12 mouse cellular contexts compared by ENCODE assay signal in genomic region chr13:47148573-47148972, GRCm38 (mm10). TPM values are rescaled to one million over a fixed set of nuclear protein-coding genes. Genes with fewer than 3 reads are reported as not detected.
DNase-seq lines count a peak whose midpoint lies in the region; ATAC-seq and TF ChIP-seq lines count a peak whose summit lies in the region.
"Had no signal": no experiment of that assay in that cellular context is flagged by ENCODE, and none has a peak within 500 bp of the region (broad histone marks: within the 10 kb centered on the region; RNA-seq: fewer than 3 reads in every experiment).

No protein-coding gene starts in this region.

- H3K27me3 ChIP-seq in midbrain, embryonic 16.5 days (ENCODE audit: control insufficient read depth, insufficient read depth, low read depth, low read length): no peaks in the 10 kb centered on the region
- no peaks in the 10 kb centered on the region for H3K27me3 ChIP-seq in midbrain, postnatal 0 days (ENCODE audit: insufficient read depth, low read length)
- H3K27me3 ChIP-seq in stomach, postnatal 0 days (ENCODE audit: control insufficient read depth, insufficient read depth, low read length): no peaks in the 10 kb centered on the region
- no peaks in the 10 kb centered on the region for H3K27me3 ChIP-seq in midbrain, embryonic 15.5 days (replicated peaks)
- H3K27me3 ChIP-seq: limb, embryonic 15.5 days had no signal

- DNase-seq in embryo, embryonic 10.5 days (ENCODE audit: low spot score): peak; percentile 18
- DNase-seq in embryo, embryonic 10 days (ENCODE audit: low spot score): no peak
- DNase-seq in midbrain, postnatal 0 days (ENCODE audit: low spot score): no peak
- peak; percentile 70 for DNase-seq in layer of hippocampus, adult 9-11 months
- DNase-seq in stomach, postnatal 0 days (ENCODE audit: low spot score): no peak
- DNase-seq in spleen, adult 18-20 months: no peak
- DNase-seq: adrenal gland, postnatal 25 days had no signal

- no peaks in the 10 kb centered on the region for H3K36me3 ChIP-seq in midbrain, embryonic 16.5 days (ENCODE audit: control insufficient read depth, insufficient read depth, low read length)
- no peaks in the 10 kb centered on the region for H3K36me3 ChIP-seq in midbrain, postnatal 0 days (ENCODE audit: insufficient read depth, low read length)
- no peaks in the 10 kb centered on the region for H3K36me3 ChIP-seq in stomach, postnatal 0 days (ENCODE audit: control insufficient read depth, insufficient read depth, low read length)
- H3K36me3 ChIP-seq in midbrain, embryonic 15.5 days (replicated peaks): no peaks in the 10 kb centered on the region
- H3K36me3 ChIP-seq: embryonic facial prominence, embryonic 10.5 days; limb, embryonic 15.5 days had no signal

- no peak for TF ChIP-seq EP300 in stomach, postnatal 0 days (optimal IDR thresholded peaks at IDR 0.05)

- no peaks in the 10 kb centered on the region for H3K9me3 ChIP-seq in midbrain, embryonic 16.5 days (replicated peaks; ENCODE audit: control insufficient read depth, low read length, poor library complexity, severe bottlenecking)
- no peaks in the 10 kb centered on the region for H3K9me3 ChIP-seq in midbrain, postnatal 0 days (ENCODE audit: low read length)
- no peaks in the 10 kb centered on the region for H3K9me3 ChIP-seq in stomach, postnatal 0 days (ENCODE audit: control insufficient read depth, low read length)
- no peaks in the 10 kb centered on the region for H3K9me3 ChIP-seq in midbrain, embryonic 15.5 days
- H3K9me3 ChIP-seq: embryonic facial prominence, embryonic 10.5 days; limb, embryonic 15.5 days had no signal

- H3K4me3 ChIP-seq in midbrain, embryonic 16.5 days (ENCODE audit: low read depth, low read length): no peak overlapping the region
- H3K4me3 ChIP-seq in midbrain, postnatal 0 days (ENCODE audit: low read depth, low read length): no peak overlapping the region
- no peak overlapping the region for H3K4me3 ChIP-seq in stomach, postnatal 0 days (ENCODE audit: low read depth, low read length)
- no peak overlapping the region for H3K4me3 ChIP-seq in midbrain, embryonic 15.5 days
- H3K4me3 ChIP-seq: embryonic facial prominence, embryonic 10.5 days; limb, embryonic 15.5 days had no signal

- no peak for TF ChIP-seq CTCF in midbrain, postnatal 0 days (IDR thresholded peaks at IDR 0.05)
- no peak for TF ChIP-seq CTCF in stomach, postnatal 0 days (IDR thresholded peaks at IDR 0.05; ENCODE audit: low read depth)

- H3K4me2 ChIP-seq in midbrain, embryonic 16.5 days (ENCODE audit: low read length): peak overlapping the region; percentile 2; the same call in 1 of the 2 replicates
- H3K4me2 ChIP-seq in midbrain, postnatal 0 days (ENCODE audit: low read depth, low read length, poor library complexity, severe bottlenecking): no peak overlapping the region
- peak overlapping the region; percentile 17; the same call in 1 of the 2 replicates for H3K4me2 ChIP-seq in stomach, postnatal 0 days (replicated peaks; ENCODE audit: low read depth)
- H3K4me2 ChIP-seq in midbrain, embryonic 15.5 days: no peak overlapping the region
- H3K4me2 ChIP-seq: limb, embryonic 15.5 days had no signal

- H3K27ac ChIP-seq in midbrain, embryonic 16.5 days (ENCODE audit: low read length): no peak overlapping the region
- no peak overlapping the region for H3K27ac ChIP-seq in midbrain, postnatal 0 days (ENCODE audit: low read depth, low read length)
- no peak overlapping the region for H3K27ac ChIP-seq in stomach, postnatal 0 days (replicated peaks)
- H3K27ac ChIP-seq in midbrain, embryonic 15.5 days: no peak overlapping the region
- H3K27ac ChIP-seq: embryonic facial prominence, embryonic 10.5 days; limb, embryonic 15.5 days had no signal

- H3K9ac ChIP-seq in midbrain, embryonic 16.5 days (ENCODE audit: low read depth, low read length): no peak overlapping the region
- no peak overlapping the region for H3K9ac ChIP-seq in midbrain, postnatal 0 days (replicated peaks; ENCODE audit: low read length, poor library complexity, severe bottlenecking)
- no peak overlapping the region for H3K9ac ChIP-seq in stomach, postnatal 0 days (ENCODE audit: low read length)
- no peak overlapping the region for H3K9ac ChIP-seq in midbrain, embryonic 15.5 days
- H3K9ac ChIP-seq: limb, embryonic 15.5 days had no signal

- ATAC-seq in midbrain, embryonic 16.5 days: no peak
- ATAC-seq in midbrain, postnatal 0 days (ENCODE audit: low FRiP score): no peak
- peak; percentile 62; the same call in 1 of the 2 replicates for ATAC-seq in stomach, postnatal 0 days (ENCODE audit: low FRiP score, low TSS enrichment)
- no peak for ATAC-seq in midbrain, embryonic 15.5 days (replicated peaks)
- ATAC-seq: forebrain, embryonic 14.5 days had no signal

- 63% methylated on average over 11 of the region's 11 CpGs for WGBS in midbrain, embryonic 16.5 days
- WGBS in midbrain, postnatal 0 days: 59% methylated on average over 11 of the region's 11 CpGs
- 50% methylated on average over 11 of the region's 11 CpGs for WGBS in stomach, postnatal 0 days
- 62% methylated on average over 11 of the region's 11 CpGs for whole genome bisulfite sequencing in midbrain, embryonic 15.5 days

- H3K4me1 ChIP-seq in midbrain, embryonic 16.5 days (ENCODE audit: control insufficient read depth, insufficient read depth, low read length): 0 out of 2 replicates have a peak, but pooled peaks cover 2% of the 10 kb centered on the region
- H3K4me1 ChIP-seq in midbrain, postnatal 0 days (ENCODE audit: insufficient read depth, low read length): no peaks in the 10 kb centered on the region
- no peaks in the 10 kb centered on the region for H3K4me1 ChIP-seq in stomach, postnatal 0 days (replicated peaks; ENCODE audit: control insufficient read depth, insufficient read depth)
- H3K4me1 ChIP-seq in midbrain, embryonic 15.5 days: 0 out of 2 replicates have a peak, but pooled peaks cover 5% of the 10 kb centered on the region

RNA-seq across cellular contexts. Expression of gene Rnf144b, which starts 26.1 kb away (rescaled TPM):
- polyA plus RNA-seq in midbrain, embryonic 16.5 days (2015; fragmentation: Nextera tagmentation; extraction: Ambion mirVana): 0.92 and 1.0 TPM in 2 replicates
- 4.1 TPM in 2 replicates for total RNA-seq in midbrain, postnatal 0 days (2014; rRNA removed)
- polyA plus RNA-seq in midbrain, postnatal 0 days (2015; fragmentation: Nextera tagmentation; extraction: Ambion mirVana): 1.8 and 1.9 TPM in 2 replicates
- 3.7 and 4.0 TPM in 2 replicates for polyA plus RNA-seq in stomach, postnatal 0 days (2015; fragmentation: Nextera tagmentation; extraction: Ambion mirVana)
- 0.74 and 0.91 TPM in 2 replicates for polyA plus RNA-seq in midbrain, embryonic 15.5 days (2015; fragmentation: Nextera tagmentation; extraction: Ambion mirVana)

RNA-seq across cellular contexts. Expression of gene Dek, which starts 42.6 kb away (rescaled TPM):
- 94.8 and 116 TPM in 2 replicates for polyA plus RNA-seq in midbrain, embryonic 16.5 days (2015; fragmentation: Nextera tagmentation; extraction: Ambion mirVana)
- total RNA-seq in midbrain, postnatal 0 days (2014; rRNA removed): 34.1 and 60.0 TPM in 2 replicates
- 96.3 and 112 TPM in 2 replicates for polyA plus RNA-seq in midbrain, postnatal 0 days (2015; fragmentation: Nextera tagmentation; extraction: Ambion mirVana)
- 114 and 133 TPM in 2 replicates for polyA plus RNA-seq in stomach, postnatal 0 days (2015; fragmentation: Nextera tagmentation; extraction: Ambion mirVana)
- polyA plus RNA-seq in midbrain, embryonic 15.5 days (2015; fragmentation: Nextera tagmentation; extraction: Ambion mirVana): 112 and 122 TPM in 2 replicates

Comparison
In these comparisons a context has a peak if more than half of its experiments do, and no peak if none do; other contexts are left out.
1. DNase-seq: peak in embryo, embryonic 10.5 days (single experiment) and layer of hippocampus, adult 9-11 months (single experiment); none in embryo, embryonic 10 days (single experiment), midbrain, postnatal 0 days (single experiment), stomach, postnatal 0 days (single experiment) and spleen, adult 18-20 months (0 of 2).
2. H3K4me2 ChIP-seq: peak in midbrain, embryonic 16.5 days (single experiment) and stomach, postnatal 0 days (single experiment); none in midbrain, postnatal 0 days (single experiment) and midbrain, embryonic 15.5 days (single experiment).